Mouse (Mus musculus): Measurements from ENCODE around the gene Nhp2. TPM values are rescaled to one million over a fixed set of nuclear protein-coding genes. Genes with fewer than 3 reads are reported as not detected.
A peak's percentile ranks its signal among the peaks of the same experiment; 100 is the strongest.

The Nhp2 gene
- polyA plus RNA-seq, 1 experiment from 2014 or later = 131 TPM

- 88% methylated on average over 9 of the region's 9 CpGs for WGBS
- Histone ChIP-seq H3K27ac (no peak overlapping the region), H3K9ac (no peak overlapping the region), H3K9me3 (no peaks in the 10 kb centered on the region), H3K36me3 (replicated peaks) (no peaks in the 10 kb centered on the region), H3K27me3 (peaks cover 4% of the 10 kb centered on the region; the same call in 1 of the 2 replicates), H3K4me3 (replicated peaks) (no peak overlapping the region), H3K4me1 (peaks cover 3% of the 10 kb centered on the region), H3K4me2 (no peak overlapping the region)
- no peak for ATAC-seq (ENCODE audit: low FRiP score)
Measured at GRCm38 (mm10) chr11:51643202-51643601, 23.7 kb downstream of the Nhp2 start.

GRCm38 (mm10) chr11:51643761-51644160 is 24.2 kb downstream of the Nhp2 start:
- no peak overlapping the region for H3K9ac ChIP-seq
- no peaks in the 10 kb centered on the region for H3K9me3 ChIP-seq
- H3K4me2 ChIP-seq = no peak overlapping the region
- no peak overlapping the region for H3K27ac ChIP-seq
- ATAC-seq (ENCODE audit: low FRiP score) = no peak
- no peaks in the 10 kb centered on the region for H3K36me3 ChIP-seq (replicated peaks)
- 57% methylated on average over 15 of the region's 15 CpGs for WGBS
- peaks cover 3% of the 10 kb centered on the region; the same call in 1 of the 2 replicates for H3K27me3 ChIP-seq
- H3K4me3 ChIP-seq (replicated peaks) = no peak overlapping the region
- H3K4me1 ChIP-seq = peaks cover 7% of the 10 kb centered on the region

GRCm38 (mm10) chr11:51644217-51644616 is 24.7 kb downstream of the Nhp2 start:
- Histone ChIP-seq H3K9me3 (no peaks in the 10 kb centered on the region), H3K9ac (no peak overlapping the region), H3K27me3 (peaks cover 7% of the 10 kb centered on the region), H3K4me1 (peaks cover 12% of the 10 kb centered on the region), H3K4me2 (no peak overlapping the region), H3K4me3 (replicated peaks) (no peak overlapping the region), H3K36me3 (replicated peaks) (no peaks in the 10 kb centered on the region), H3K27ac (no peak overlapping the region)
- ATAC-seq (ENCODE audit: low FRiP score) = no peak
- 69% methylated on average over 16 of the region's 16 CpGs for WGBS

- Histone ChIP-seq H3K4me2 (no peak overlapping the region), H3K9ac (no peak overlapping the region), H3K36me3 (replicated peaks) (no peaks in the 10 kb centered on the region), H3K9me3 (no peaks in the 10 kb centered on the region), H3K4me3 (replicated peaks) (no peak overlapping the region), H3K27ac (no peak overlapping the region), H3K4me1 (peaks cover 23% of the 10 kb centered on the region), H3K27me3 (peaks cover 18% of the 10 kb centered on the region)
- ATAC-seq (ENCODE audit: low FRiP score) = no peak
- 92% methylated on average over 13 of the region's 13 CpGs for WGBS
Measured at GRCm38 (mm10) chr11:51645293-51645692, 25.8 kb downstream of the Nhp2 start.

- 89% methylated on average over 7 of the region's 7 CpGs for WGBS
- H3K4me1 ChIP-seq = peaks cover 31% of the 10 kb centered on the region
- no peak overlapping the region for H3K27ac ChIP-seq
Measured at GRCm38 (mm10) chr11:51646245-51646644, 26.7 kb downstream of the Nhp2 start.

GRCm38 (mm10) chr11:51646751-51647667 is 27.5 kb downstream of the Nhp2 start:
- Histone ChIP-seq H3K9ac (no peak overlapping the region), H3K4me3 (replicated peaks) (no peak overlapping the region), H3K4me2 (no peak overlapping the region), H3K9me3 (no peaks in the 10 kb centered on the region), H3K4me1 (peaks cover 31% of the 10 kb centered on the region), H3K27ac (peak overlapping the region; percentile 68), H3K36me3 (replicated peaks) (no peaks in the 10 kb centered on the region), H3K27me3 (peaks cover 30% of the 10 kb centered on the region)
- no peak for ATAC-seq (ENCODE audit: low FRiP score)
- WGBS = 81% methylated on average over 15 of the region's 15 CpGs

More at GRCm38 (mm10) chr11:51646245-51646644, 26.7 kb downstream of the Nhp2 start:
- ATAC-seq (ENCODE audit: low FRiP score) = no peak
- H3K4me3 ChIP-seq (replicated peaks) = no peak overlapping the region
- H3K27me3 ChIP-seq = peaks cover 27% of the 10 kb centered on the region
- no peak overlapping the region for H3K9ac ChIP-seq
- no peak overlapping the region for H3K4me2 ChIP-seq
- no peaks in the 10 kb centered on the region for H3K36me3 ChIP-seq (replicated peaks)
- no peaks in the 10 kb centered on the region for H3K9me3 ChIP-seq

- Histone ChIP-seq H3K4me3 (replicated peaks) (no peak overlapping the region; the same call in 1 of the 2 replicates), H3K9ac (no peak overlapping the region), H3K4me2 (peak overlapping the region; percentile 85; the same call in 1 of the 2 replicates), H3K4me1 (peaks cover 31% of the 10 kb centered on the region), H3K27ac (peak overlapping the region; percentile 42; the same call in 1 of the 2 replicates), H3K9me3 (no peaks in the 10 kb centered on the region), H3K36me3 (replicated peaks) (no peaks in the 10 kb centered on the region), H3K27me3 (peaks cover 34% of the 10 kb centered on the region)
- 15% methylated on average over 3 of the region's 3 CpGs for WGBS
- ATAC-seq (ENCODE audit: low FRiP score) = 0 out of 2 replicates have a peak, but pooled peaks have one; percentile 7
Measured at GRCm38 (mm10) chr11:51648566-51648965, 29.0 kb downstream of the Nhp2 start.

GRCm38 (mm10) chr11:51649111-51649888 is 29.8 kb downstream of the Nhp2 start:
- H3K27me3 ChIP-seq = peaks cover 34% of the 10 kb centered on the region
- no peaks in the 10 kb centered on the region for H3K9me3 ChIP-seq
- 28% methylated on average over 11 of the region's 11 CpGs for WGBS
- no peaks in the 10 kb centered on the region for H3K36me3 ChIP-seq (replicated peaks)
- ATAC-seq (ENCODE audit: low FRiP score) = 0 out of 2 replicates have a peak, but pooled peaks have one; percentile 15
- peak overlapping the region; percentile 85 for H3K4me2 ChIP-seq
- peak overlapping the region; percentile 68; the same call in 1 of the 2 replicates for H3K9ac ChIP-seq
- H3K4me3 ChIP-seq (replicated peaks) = peak overlapping the region; percentile 55
- peaks cover 31% of the 10 kb centered on the region for H3K4me1 ChIP-seq
- H3K27ac ChIP-seq = peak overlapping the region; percentile 36; the same call in 1 of the 2 replicates

GRCm38 (mm10) chr11:51649889-51650199 is 30.3 kb downstream of the Nhp2 start:
- Histone ChIP-seq H3K27ac (no peak overlapping the region), H3K9me3 (no peaks in the 10 kb centered on the region), H3K9ac (peak overlapping the region; percentile 68), H3K4me1 (peaks cover 31% of the 10 kb centered on the region), H3K4me2 (peak overlapping the region; percentile 85), H3K27me3 (peaks cover 34% of the 10 kb centered on the region), H3K4me3 (replicated peaks) (peak overlapping the region; percentile 55), H3K36me3 (replicated peaks) (no peaks in the 10 kb centered on the region)
- 2% methylated on average over 7 of the region's 7 CpGs for WGBS
- ATAC-seq (ENCODE audit: low FRiP score) = no peak

- 1% methylated on average over 30 of the region's 30 CpGs for WGBS
- peaks cover 31% of the 10 kb centered on the region for H3K4me1 ChIP-seq
- ATAC-seq (ENCODE audit: low FRiP score) = peak; percentile 18; the same call in 1 of the 2 replicates
- H3K36me3 ChIP-seq (replicated peaks) = no peaks in the 10 kb centered on the region
- peak overlapping the region; percentile 68 for H3K9ac ChIP-seq
- peaks cover 34% of the 10 kb centered on the region for H3K27me3 ChIP-seq
- H3K9me3 ChIP-seq = no peaks in the 10 kb centered on the region
- peak overlapping the region; percentile 55 for H3K4me3 ChIP-seq (replicated peaks)
- H3K27ac ChIP-seq = no peak overlapping the region
- peak overlapping the region; percentile 85 for H3K4me2 ChIP-seq
Measured at GRCm38 (mm10) chr11:51650261-51650660, 30.7 kb downstream of the Nhp2 start.

GRCm38 (mm10) chr11:51650691-51651515 is 31.4 kb downstream of the Nhp2 start, which contains the start of the genes N4bp3 and D930048N14Rik:
Gene N4bp3 (minus strand): TSS chr11:51650842.
Gene D930048N14Rik (plus strand): TSS chr11:51650954.
- 1% methylated on average over 59 of the region's 70 CpGs for WGBS
- Histone ChIP-seq H3K4me1 (peaks cover 31% of the 10 kb centered on the region), H3K9me3 (no peaks in the 10 kb centered on the region), H3K27ac (no peak within 1 kb of the TSS), H3K36me3 (replicated peaks) (no peaks in the 10 kb centered on the region), H3K27me3 (peaks cover 34% of the 10 kb centered on the region), H3K4me2 (peak within 1 kb of the TSS; percentile 85), H3K9ac (peak within 1 kb of the TSS; percentile 68), H3K4me3 (replicated peaks) (peak within 1 kb of the TSS; percentile 55)
- ATAC-seq (ENCODE audit: low FRiP score) = peak; percentile 82
